Mouse (Mus musculus) mesoderm, embryonic 11.5 days (tissue): ENCODE data around the gene Ralgps1.

ENCODE experiments used
- DNase-seq: peaks from one replicate; pipeline ENCODE4 v3.0.0-alpha.2; 2012; ENCODE audit warnings: low read depth, low spot score

Ralgps1 gene

GRCm38 (mm10) chr2:33321641-33322040, 49.6 kb downstream of the Ralgps1 start:
- DNase-seq = no peak

DNA sequence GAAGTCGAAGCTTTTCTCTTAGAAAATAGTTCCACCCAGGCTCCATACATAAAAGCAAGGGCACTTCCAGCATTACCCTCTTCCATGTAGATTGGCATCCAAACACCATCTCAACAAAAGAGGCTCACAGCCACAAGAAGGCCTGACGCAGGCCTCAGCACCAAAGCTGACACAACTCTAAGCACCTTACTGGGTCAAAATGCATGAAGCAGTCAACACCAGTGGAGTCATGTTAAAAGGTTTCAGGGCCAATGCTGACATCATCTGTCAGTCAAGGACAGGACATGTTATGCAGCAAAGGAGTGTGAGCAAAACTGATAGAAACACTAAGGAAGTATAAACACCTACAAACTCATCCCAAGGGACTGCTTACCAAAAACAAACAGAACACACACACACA, 50.3 kb downstream of the Ralgps1 start:
- DNase-seq = no peak

DNA sequence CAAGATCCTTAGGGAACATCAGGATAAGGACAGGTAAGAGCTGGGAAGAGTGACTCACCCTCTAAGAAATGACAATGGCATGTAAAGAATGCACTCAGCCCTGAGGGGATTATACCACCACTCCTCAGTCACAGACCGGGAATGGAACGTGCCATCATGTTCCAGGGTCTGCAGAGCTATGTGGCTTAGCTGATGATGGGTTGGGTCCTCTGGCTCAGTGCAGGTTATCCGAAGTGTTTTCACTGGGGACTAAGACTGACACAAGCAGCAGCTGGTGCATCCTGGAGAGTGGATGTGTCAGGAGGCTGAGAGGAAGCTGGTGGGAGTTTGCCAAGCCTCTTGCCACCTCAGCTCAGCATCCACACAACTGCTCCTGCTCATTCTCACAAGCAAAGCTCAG, 50.7 kb downstream of the Ralgps1 start:
- DNase-seq = no peak

DNA sequence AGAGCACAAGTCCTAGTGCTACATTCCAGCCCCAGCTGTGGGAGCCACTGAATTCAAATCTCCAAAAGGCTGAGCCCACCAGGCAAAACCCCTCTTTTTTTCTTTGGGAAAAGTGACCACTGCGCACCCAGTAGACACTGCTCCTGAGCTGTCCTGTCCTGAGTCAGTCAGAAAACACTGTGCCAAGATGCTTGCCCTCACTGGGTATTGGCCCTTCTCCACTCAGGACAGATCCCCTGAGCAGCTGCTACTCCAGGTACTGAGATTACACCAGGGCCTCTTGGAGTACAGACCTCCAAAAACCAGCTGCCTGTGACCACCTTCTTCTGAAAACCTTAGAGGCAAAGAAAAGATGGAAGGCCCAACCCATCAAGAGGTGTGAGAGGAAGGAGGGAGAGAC, 51.4 kb downstream of the Ralgps1 start:
- no peak for DNase-seq

DNA sequence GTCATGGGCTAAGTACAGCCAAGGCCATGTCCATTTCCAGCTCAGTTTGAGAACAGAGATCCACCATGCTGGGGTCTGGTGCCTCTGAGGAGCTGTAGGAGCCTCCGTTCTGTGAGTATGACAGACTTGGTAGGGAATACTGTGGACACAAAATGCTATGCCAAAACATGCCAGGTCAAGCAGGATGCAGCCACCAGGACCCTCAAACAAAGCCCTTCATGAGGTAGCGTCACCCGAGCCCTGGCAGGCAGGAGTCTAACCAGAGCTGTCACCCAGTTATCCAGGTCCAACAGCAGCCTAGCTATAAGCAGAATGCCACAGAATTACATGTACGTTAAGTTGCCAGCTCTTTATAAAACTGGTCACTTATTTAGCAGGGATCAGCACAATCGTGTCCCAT, 51.8 kb downstream of the Ralgps1 start:
- no peak for DNase-seq

- DNase-seq = no peak
Observed at GRCm38 (mm10) chr2:33318491-33318964, 52.8 kb downstream of the Ralgps1 start.

- peak; percentile 84 for DNase-seq
Observed at GRCm38 (mm10) chr2:33316516-33316915, 54.8 kb downstream of the Ralgps1 start.

- no peak for DNase-seq
Observed at GRCm38 (mm10) chr2:33316063-33316405, 55.3 kb downstream of the Ralgps1 start.

DNA sequence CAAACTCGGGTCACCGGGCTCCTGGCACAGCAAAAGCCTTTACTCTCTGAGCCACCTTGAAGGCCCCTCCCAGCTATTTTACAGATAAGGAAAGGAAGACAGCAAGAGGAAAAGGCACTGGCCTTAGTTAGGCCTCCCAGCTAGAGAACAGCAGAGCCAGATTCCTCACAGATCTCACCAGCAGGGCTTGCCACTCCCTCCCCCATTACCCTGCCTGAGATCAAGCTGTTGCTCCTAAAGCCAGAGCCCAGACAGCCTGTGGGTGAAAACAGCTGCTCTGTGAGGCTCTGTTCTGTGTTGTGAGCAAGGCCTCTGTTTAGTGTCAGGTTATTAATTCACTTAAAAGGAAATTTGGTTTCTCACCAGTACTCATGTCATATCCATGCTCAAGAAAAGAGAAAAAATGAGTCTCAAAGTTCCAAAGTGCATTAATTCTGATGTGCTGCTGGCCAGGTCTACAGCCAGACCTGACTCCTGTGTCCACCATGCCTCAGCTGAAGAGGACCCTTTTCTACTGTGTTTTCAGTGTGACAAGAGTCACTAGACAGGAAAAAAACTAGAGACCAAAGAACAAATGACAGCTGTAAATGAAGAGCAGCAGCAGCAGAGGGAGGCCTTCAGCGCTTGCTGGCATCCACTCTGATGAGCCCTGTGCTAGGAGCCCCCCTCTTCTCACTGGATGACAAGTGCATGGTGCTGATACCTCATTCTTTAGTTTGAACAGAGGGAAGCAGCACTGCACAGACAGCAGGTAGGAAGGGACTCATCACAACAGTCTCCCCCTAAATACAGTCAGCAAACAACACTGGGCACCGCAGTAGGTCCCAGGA, 55.8 kb downstream of the Ralgps1 start:
- DNase-seq = no peak

DNA sequence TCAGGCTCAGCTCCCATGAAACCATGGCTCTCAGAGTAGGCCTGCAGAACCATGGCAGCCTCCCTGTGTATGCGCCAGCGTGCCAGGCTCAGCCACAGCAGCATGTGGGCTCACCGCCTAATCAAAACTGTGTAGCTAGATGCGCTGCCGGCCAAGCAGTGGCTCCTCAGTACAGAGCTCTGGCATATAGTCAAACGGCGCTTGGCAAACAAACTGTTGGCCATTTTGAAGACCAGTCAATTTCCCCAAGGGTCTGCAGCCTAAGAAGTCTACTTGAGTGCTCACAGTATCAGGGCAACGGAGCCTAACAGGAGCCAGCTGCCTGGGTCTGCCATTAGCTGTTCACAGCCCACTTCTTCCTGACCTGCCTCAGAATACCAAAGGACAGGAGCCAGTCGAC, 61.9 kb downstream of the Ralgps1 start:
- DNase-seq = no peak

GRCm38 (mm10) chr2:33306565-33306964, 64.7 kb downstream of the Ralgps1 start:
- DNase-seq = no peak

DNA sequence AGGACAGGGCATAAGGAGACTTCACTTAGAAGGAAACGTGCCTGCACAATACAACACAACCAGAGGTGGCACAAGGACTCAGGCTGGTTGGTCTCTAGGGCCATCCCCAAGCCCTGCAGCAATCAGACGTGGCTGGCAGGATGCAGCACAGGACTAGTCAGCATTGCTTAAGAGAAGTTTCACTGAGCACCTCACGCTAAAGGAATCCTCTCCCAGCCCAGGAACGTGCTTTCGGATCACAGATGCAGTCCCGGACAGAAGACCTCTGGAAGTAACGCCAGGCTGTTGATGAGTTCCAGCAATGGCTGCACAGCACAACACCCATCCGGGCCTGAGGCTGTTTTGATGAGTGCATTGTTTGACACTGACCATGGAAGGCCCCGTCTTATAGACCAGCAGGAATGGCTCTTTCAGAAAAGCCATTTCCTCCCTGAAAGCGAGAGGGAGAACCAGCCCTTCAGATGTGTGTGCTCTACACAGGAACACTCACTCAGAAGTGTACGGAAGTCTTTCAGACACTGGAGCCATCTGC, 67.8 kb downstream of the Ralgps1 start:
- no peak for DNase-seq

DNA sequence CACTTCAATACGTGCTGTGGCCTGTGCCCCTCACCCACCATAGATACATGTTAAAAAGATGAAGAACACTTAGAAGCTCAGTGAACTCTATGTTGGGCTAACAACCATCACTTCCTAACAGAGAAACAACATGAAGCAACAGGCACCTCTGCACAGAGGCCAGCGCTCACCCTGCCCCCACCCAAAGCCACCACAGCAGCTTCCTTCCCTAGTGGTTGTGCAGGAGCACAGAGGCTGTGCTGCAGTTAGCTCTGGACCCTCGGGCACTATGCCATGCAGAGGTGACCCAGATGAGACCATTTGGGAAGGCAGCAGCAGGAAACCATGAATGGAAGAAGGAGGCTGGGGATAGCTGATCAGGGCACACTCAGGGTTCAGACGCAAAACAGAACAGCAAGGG, 68.5 kb downstream of the Ralgps1 start:
- no peak for DNase-seq

DNA sequence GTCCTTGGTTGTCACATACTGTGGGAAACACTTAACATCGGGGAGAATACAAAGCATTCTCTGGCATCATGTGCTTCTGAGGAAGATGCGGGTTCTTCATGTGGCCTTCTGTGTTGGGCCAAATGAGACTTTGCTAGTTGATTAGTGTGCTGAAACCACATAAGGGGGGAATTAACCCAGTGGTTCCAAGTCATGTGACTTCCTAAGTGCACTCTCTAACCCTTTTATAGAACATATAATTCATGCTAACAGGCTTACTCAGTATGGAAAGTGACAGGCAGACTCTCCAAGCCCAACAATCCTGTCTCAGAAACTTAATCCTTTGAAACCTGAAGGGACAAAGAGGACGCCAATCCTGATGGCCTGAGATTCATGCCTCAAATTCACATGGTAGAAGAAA, 68.9 kb downstream of the Ralgps1 start:
- no peak for DNase-seq

- DNase-seq = no peak
Observed at GRCm38 (mm10) chr2:33300371-33301046, 70.8 kb downstream of the Ralgps1 start.

DNA sequence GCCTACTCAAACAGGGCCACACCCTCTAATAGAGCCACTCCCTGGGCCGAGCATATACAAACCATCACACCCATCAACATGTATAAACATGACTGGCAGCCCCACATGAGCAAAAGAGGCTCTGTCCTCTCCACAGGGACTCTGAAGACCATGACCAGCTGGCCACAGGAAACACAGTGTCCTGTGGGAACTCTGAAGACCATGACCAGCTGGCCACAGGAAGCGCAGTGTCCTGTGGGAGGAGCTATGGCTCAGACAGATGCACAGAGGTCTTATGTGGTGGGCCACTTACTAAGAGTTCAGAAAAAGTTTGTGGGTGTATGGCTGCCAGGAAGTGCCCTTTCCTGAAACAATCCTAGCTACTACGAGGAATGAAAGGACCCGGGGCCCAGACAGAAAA, 72.4 kb downstream of the Ralgps1 start:
- no peak for DNase-seq

DNA sequence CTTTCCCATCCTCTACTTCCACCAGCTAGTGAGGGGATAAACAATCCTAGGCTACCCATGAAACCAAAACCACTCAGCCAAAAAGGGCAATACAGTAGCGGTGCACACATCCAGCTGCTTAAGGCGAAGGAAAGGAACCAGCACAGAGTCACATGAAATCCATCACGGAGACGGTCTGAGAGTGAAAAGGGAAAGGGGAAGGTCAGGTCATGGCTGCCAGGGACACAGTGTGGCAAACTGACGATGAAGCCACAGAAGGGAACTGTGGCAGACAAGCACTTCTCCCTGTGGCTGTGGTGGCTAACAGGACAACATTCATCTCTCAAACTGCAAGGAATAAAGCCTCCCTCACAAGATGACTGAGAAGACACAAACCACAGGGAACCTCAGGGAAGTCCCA, 76.2 kb downstream of the Ralgps1 start:
- no peak for DNase-seq

DNA sequence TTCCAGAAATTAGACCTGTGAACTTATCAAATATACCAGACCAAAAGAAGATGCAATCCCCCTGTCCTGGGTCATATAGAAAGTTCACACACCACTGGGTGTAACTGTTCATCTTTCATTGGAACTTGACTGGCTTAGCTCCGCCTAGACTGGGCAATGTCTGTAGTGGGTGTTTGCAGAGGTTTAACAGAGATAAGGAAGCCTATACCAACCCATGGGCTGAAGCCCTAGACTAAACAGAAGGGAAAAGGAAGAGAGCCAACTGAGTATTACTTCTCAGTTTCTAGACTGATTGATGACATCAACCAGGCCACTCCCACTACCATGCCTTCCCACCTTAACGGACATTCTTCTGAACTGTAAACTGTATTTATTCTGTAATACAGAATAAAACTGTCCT, 79.2 kb downstream of the Ralgps1 start:
- DNase-seq = no peak

DNA sequence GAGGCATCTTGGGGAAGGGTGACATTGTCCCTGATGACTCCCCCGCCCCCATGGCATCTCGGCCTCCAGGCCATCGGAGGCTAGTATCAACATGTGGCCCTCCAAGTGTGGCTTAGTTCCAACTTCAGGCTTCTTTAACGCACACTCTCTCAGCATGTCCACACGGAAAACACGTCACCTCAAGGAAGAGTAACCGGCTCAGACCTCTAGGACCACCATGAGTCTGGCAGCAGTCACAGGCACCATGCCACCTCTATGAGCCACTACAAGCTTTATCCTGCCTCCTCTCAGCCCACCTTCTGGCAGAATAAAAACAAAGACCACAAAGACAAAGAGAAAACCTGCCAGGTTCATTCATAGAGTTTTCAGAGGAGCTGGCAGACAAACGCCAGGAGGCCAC, 80.8 kb downstream of the Ralgps1 start:
- no peak for DNase-seq

GRCm38 (mm10) chr2:33288837-33289236, 82.4 kb downstream of the Ralgps1 start:
- DNase-seq = no peak

GRCm38 (mm10) chr2:33283674-33284073, 87.6 kb downstream of the Ralgps1 start:
- no peak for DNase-seq

DNA sequence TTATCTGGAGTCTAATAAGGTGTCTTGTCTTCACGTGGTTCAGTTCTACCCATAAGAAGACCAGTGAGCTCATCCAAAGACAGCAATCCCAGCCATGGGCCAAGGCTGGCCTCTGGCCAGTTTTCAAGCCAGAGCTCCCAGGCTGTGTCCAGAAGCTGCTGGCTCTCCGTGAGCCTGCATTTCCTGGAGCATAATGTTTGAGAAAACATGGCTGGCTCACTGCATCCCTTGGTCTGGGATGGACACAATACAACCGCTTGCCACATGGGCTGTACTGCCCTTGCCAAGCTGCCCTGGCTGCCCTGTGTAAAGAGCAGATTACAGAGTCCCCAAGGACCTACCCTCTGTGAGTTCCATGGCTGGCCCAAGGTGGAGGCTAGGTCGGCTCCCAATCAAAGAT, 88.4 kb downstream of the Ralgps1 start:
- DNase-seq = no peak

DNA sequence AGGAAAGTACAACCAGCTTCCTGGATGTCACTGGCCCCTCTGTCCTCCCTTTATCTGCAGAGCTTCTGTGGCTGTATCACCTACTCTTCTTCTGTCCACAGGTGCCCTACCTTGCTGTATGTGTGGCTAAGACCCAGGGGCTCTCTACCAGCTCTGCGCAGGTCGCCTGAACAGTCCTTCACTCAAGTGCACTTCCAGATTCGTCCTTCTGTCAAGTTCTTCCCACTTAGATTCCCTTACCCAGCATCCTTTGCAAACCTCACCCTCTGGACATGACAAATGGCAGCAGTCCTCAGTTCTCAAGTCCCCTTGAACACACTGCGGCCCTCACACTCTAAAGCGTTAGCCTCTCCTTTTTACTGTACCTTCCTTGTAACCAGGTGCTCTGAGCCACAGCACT, 89.5 kb downstream of the Ralgps1 start:
- no peak for DNase-seq
